Comparison of ENCODE assay signal across 30 mouse cellular contexts in the genomic region with DNA sequence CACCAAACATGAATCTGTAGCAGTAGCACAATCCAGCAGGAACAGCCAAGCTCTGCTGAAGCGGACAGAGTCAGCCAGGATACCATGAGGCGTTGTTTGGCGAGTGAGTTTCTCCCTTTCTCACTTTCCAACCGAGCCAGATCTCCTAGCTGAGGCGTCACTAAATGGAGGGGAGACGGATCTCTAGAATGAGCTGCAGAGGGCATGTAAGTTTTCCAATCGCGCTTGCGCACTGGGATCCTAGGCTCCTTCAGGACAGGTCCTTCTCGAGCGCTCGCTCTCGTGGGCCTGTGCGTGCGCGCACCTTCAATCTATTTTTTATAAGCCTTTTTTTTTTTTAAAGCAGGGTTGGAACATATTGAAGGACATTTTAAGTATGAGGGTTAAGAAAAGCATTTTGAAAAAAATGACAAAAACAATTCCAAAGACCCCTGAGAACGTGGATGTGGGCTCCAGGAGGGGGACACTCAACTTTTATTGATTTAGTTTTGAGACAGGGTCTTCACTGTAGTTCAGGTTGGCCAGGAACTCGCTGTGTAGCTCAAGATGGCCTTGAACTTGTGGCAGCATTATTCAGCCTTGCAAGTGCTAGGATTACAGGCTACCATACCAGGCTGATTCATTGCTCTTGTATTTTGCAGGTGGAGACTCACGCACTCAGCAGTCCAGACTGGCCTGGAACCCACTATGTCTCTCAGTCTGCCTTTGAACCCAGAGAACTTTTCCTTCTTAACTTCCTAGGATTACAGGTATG. TPM values are rescaled to one million over a fixed set of nuclear protein-coding genes. Genes with fewer than 3 reads are reported as not detected.
A peak's percentile ranks its signal among the peaks of the same experiment; 100 is the strongest.
DNase-seq lines count a peak whose midpoint lies in the region; ATAC-seq and TF ChIP-seq lines count a peak whose summit lies in the region.
"Had no signal": no experiment of that assay in that cellular context is flagged by ENCODE, and none has a peak within 500 bp of the region (broad histone marks: within the 10 kb centered on the region; RNA-seq: fewer than 3 reads in every experiment).

No protein-coding gene starts in this region.

- H3K27me3 ChIP-seq in E14TG2a.4 (ENCODE audit: insufficient read depth, low read length) (no peaks in the 10 kb centered on the region), ES-Bruce4 (ENCODE audit: control insufficient read depth, insufficient read depth, low read length, poor library complexity, severe bottlenecking) (no peaks in the 10 kb centered on the region)
- no peaks in the 10 kb centered on the region for H3K27me3 ChIP-seq in liver, embryonic 11.5 days (replicated peaks; ENCODE audit: control insufficient read depth, insufficient read depth, low read length)
- H3K27me3 ChIP-seq: CH12.LX; embryonic facial prominence, embryonic 13.5 days; forebrain, embryonic 13.5 days; hindbrain, embryonic 12.5 days; intestine, embryonic 15.5 days; liver, embryonic 15.5 days; lung, embryonic 15.5 days; neural tube, embryonic 13.5 days had no signal

- peaks cover 9% of the 10 kb centered on the region for H3K9me3 ChIP-seq in E14TG2a.4 (ENCODE audit: low read length)
- no peaks in the 10 kb centered on the region; the same call in 1 of the 2 replicates for H3K9me3 ChIP-seq in ES-Bruce4 (replicated peaks; ENCODE audit: control insufficient read depth, insufficient read depth, low read length, poor library complexity, severe bottlenecking)
- no peaks in the 10 kb centered on the region for H3K9me3 ChIP-seq in liver, embryonic 11.5 days (ENCODE audit: control insufficient read depth, low read length)
- H3K9me3 ChIP-seq: embryonic facial prominence, embryonic 13.5 days; forebrain, embryonic 13.5 days; hindbrain, embryonic 12.5 days; intestine, embryonic 15.5 days; liver, embryonic 15.5 days; lung, embryonic 15.5 days; neural tube, embryonic 13.5 days had no signal

- no peak overlapping the region for H3K4me2 ChIP-seq in liver, embryonic 11.5 days
- H3K4me2 ChIP-seq: embryonic facial prominence, embryonic 13.5 days; forebrain, embryonic 13.5 days; heart, embryonic 11.5 days; hindbrain, embryonic 12.5 days; intestine, embryonic 15.5 days; liver, embryonic 15.5 days; lung, embryonic 15.5 days; midbrain, embryonic 11.5 days; neural tube, embryonic 13.5 days had no signal

- TF ChIP-seq EP300 in ES-Bruce4 (IDR thresholded peaks at IDR 0.05; ENCODE audit: insufficient read depth, low read depth, low read length), result no peak

- peaks cover 4% of the 10 kb centered on the region; the same call in 1 of the 2 replicates for H3K4me1 ChIP-seq in E14TG2a.4 (replicated peaks; ENCODE audit: low read depth, low read length)
- no peaks in the 10 kb centered on the region for H3K4me1 ChIP-seq in ES-Bruce4 (ENCODE audit: control insufficient read depth, insufficient read depth, low read length)
- H3K4me1 ChIP-seq in liver, embryonic 11.5 days (replicated peaks; ENCODE audit: control insufficient read depth, insufficient read depth, low read length), result peaks cover 5% of the 10 kb centered on the region
- H3K4me1 ChIP-seq: forebrain, embryonic 13.5 days; hindbrain, embryonic 12.5 days; intestine, embryonic 15.5 days; lung, embryonic 15.5 days; neural tube, embryonic 13.5 days had no signal

- H3K27ac ChIP-seq in ES-Bruce4 (ENCODE audit: insufficient read depth, low read length), result no peak overlapping the region
- no peak overlapping the region for H3K27ac ChIP-seq in liver, embryonic 11.5 days (ENCODE audit: low read depth, low read length)
- H3K27ac ChIP-seq: embryonic facial prominence, embryonic 13.5 days; forebrain, embryonic 13.5 days; hindbrain, embryonic 12.5 days; hindbrain, postnatal 0 days; intestine, embryonic 15.5 days; liver, embryonic 15.5 days; lung, embryonic 15.5 days; neural tube, embryonic 13.5 days had no signal

- DNase-seq in ZHBTc4 (ENCODE audit: low read depth, low spot score), result peak; percentile 76
- DNase-seq in natural killer cell, adult 2 months (ENCODE audit: low spot score in 2 of 2), result no peak
- no peak for DNase-seq in frontal cortex, postnatal 36 days (ENCODE audit: low spot score in 2 of 2)
- DNase-seq in liver, embryonic 11.5 days (ENCODE audit: low spot score), result no peak
- DNase-seq: cerebellum, adult 11-12 months; cerebellum, adult 9-11 months; gastrocnemius, postnatal 25 days; heart, adult 18-20 months; heart, postnatal 36 days; kidney, adult 2 months; kidney, postnatal 36 days; liver; thymus, postnatal 25 days had no signal

- 83% methylated on average over 19 of the region's 19 CpGs for WGBS in liver, embryonic 11.5 days

- H3K4me3 ChIP-seq in E14TG2a.4 (replicated peaks; ENCODE audit: low read length) (0 out of 2 replicates have a peak overlapping the region, but pooled peaks have one; percentile 7), ES-Bruce4 (ENCODE audit: low read depth, low read length) (peak overlapping the region; percentile 46)
- no peak overlapping the region for H3K4me3 ChIP-seq in liver, embryonic 11.5 days (ENCODE audit: low read depth, low read length)
- H3K4me3 ChIP-seq: embryonic facial prominence, embryonic 13.5 days; erythroblast, embryonic 14.5 days; forebrain, embryonic 13.5 days; hindbrain, embryonic 12.5 days; intestine, embryonic 15.5 days; liver, embryonic 15.5 days; lung, embryonic 15.5 days; myocyte; neural tube, embryonic 13.5 days had no signal

- no peak for TF ChIP-seq POLR2A in ES-Bruce4 (IDR thresholded peaks at IDR 0.05; ENCODE audit: insufficient read depth, low read length)

- peak; percentile 50; the same call in 1 of the 2 replicates for ATAC-seq in megakaryocyte progenitor cell, adult 5-6 weeks (replicated peaks; ENCODE audit: poor library complexity)
- ATAC-seq in liver, embryonic 11.5 days (replicated peaks; ENCODE audit: low FRiP score), result no peak
- ATAC-seq: forebrain, embryonic 13.5 days; hindbrain, postnatal 0 days; intestine, embryonic 15.5 days; midbrain, embryonic 16.5 days had no signal

- TF ChIP-seq CTCF in E14TG2a.4 (conservative IDR thresholded peaks at IDR 0.05; ENCODE audit: low read length) (no peak), ES-Bruce4 (IDR thresholded peaks at IDR 0.05; ENCODE audit: low read depth, low read length) (no peak)

- H3K36me3 ChIP-seq in E14TG2a.4 (ENCODE audit: insufficient read depth, low read length) (no peaks in the 10 kb centered on the region), ES-Bruce4 (ENCODE audit: control insufficient read depth, insufficient read depth, low read length, poor library complexity, severe bottlenecking) (no peaks in the 10 kb centered on the region)
- H3K36me3 ChIP-seq in liver, embryonic 11.5 days (ENCODE audit: control insufficient read depth, insufficient read depth, low read length), result no peaks in the 10 kb centered on the region
- H3K36me3 ChIP-seq: embryonic facial prominence, embryonic 13.5 days; hindbrain, embryonic 12.5 days; intestine, embryonic 15.5 days; liver, embryonic 15.5 days; lung, embryonic 15.5 days; neural tube, embryonic 13.5 days had no signal

- H3K9ac ChIP-seq in ES-Bruce4 (ENCODE audit: low read depth, poor library complexity, severe bottlenecking), result peak overlapping the region; percentile 24; the same call in 1 of the 2 replicates
- H3K9ac ChIP-seq in liver, embryonic 11.5 days (ENCODE audit: low read depth, low read length), result no peak overlapping the region
- H3K9ac ChIP-seq: embryonic facial prominence, embryonic 13.5 days; forebrain, embryonic 13.5 days; hindbrain, embryonic 12.5 days; intestine, embryonic 15.5 days; liver, embryonic 15.5 days; lung, embryonic 15.5 days; neural tube, embryonic 13.5 days had no signal

RNA-seq across cellular contexts. Expression of a gene that starts 14.1 kb away (rescaled TPM):
- polyA plus RNA-seq in ES-Bruce4 (2011; ENCODE audit: insufficient read depth, insufficient read length, low read depth, missing spikeins), result 25.3 and 27.5 TPM in 2 replicates
- 34.7 and 39.4 TPM in 2 replicates for total RNA-seq in megakaryocyte progenitor cell, adult 5-6 weeks (2015)
- 18.9 and 28.7 TPM in 2 replicates for total RNA-seq in megakaryocyte progenitor cell, adult 5-6 weeks (2017)
- 5.8 and 7.0 TPM in 2 replicates for polyA plus RNA-seq in liver, embryonic 11.5 days (2014; fragmentation: Nextera tagmentation; extraction: Ambion mirVana)
